Mouse (Mus musculus): ENCODE measurements around the gene Slc30a4. TPM values are rescaled to one million over a fixed set of nuclear protein-coding genes. Genes with fewer than 3 reads are reported as not detected.

Gene Slc30a4
- 1.5 and 1.8 TPM in 2 replicates for polyA plus RNA-seq (2015; fragmentation: Nextera tagmentation; extraction: Ambion mirVana)

DNA sequence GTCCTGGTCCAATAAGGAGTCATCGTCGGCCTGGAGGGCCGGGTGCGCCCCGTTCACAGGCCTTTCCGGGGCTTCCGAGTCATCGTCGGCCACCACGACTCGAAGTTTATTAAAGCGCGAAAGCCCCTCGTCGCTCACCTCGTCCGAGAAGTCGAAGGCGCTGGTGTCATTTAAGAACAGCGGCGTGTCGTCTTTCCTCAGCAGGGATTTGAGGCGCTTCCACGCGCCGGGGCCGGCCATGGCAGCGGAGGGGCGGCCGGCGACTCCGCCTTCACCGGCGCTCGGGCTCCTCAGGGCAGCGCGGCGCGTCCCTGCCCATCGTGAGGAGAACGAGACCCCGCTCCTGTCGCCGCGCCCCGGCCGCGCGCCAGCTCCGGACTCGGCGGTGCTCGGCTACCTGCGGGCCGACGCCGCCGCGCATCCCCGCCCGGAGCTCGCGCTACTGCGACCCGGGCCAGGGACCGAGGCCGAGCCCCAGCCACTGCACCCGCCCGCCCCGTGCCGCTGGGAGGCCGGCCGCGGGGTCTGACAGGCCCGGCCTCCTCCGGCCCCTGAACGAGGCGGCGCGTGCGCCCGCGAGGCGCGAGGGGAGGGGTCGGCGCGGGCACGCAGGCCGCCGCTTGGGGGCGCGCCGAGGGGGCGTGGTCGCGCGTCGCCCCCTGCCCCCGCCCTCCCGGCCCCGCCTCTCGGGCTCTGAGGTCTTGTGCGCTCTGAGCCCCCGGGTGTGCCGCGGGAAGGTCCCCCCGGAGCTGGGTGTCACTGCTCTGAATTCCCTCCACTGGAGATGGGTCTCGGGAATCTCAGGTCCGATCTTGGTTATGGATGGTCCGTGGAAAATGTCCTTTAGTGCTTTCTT, at the start of gene Slc30a4:
TSS of gene Slc30a4 (minus strand) at position 483 of the 856 bp plus-strand sequence.

DNA sequence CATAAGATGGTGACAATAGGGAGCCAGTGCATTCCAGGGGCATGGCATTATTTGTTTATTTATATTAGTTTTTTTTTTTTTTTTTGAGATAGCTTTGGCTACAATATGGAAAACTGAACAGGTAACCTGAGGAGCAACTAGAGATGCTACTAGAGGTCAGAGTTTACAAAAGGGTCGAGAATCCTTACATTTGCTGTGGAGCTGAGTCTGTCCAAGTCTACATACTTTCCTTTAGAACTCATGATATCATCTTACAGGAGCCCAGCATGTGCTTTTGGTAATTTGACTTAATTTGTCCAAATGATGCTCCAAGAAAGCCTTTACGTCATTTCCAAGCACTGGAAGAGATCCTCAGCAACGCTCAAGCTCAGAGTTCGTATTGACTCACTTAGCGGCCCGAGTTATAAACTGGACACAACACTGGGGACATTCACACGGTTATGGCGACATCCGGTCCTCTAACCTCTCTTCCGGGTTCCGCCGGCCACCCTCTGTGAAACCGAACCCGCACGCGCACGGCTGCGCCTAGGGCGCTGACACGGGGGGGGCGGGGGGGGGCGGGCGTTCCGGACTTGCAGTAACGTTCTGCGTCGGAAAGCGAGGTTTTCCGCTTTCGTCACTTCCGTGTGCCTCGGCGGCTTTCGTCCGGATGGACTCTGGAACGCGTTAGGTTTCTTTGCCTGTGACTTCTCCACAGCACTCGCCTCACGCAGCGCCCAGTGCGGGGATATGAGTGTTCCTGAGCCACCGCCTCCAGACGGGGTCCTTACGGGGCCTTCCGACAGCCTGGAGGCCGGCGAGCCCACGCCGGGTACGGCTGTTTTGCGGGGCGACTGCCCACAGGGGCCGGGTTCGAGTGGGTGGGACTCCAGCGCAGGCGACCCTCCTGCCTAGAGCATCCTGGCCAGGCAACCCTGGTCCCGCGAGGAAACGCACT, 35.7 kb upstream of the Slc30a4 start, which contains the start of gene Bloc1s6:
TSS of gene Bloc1s6 (plus strand) at position 610 of the 937 bp plus-strand sequence.

DNA sequence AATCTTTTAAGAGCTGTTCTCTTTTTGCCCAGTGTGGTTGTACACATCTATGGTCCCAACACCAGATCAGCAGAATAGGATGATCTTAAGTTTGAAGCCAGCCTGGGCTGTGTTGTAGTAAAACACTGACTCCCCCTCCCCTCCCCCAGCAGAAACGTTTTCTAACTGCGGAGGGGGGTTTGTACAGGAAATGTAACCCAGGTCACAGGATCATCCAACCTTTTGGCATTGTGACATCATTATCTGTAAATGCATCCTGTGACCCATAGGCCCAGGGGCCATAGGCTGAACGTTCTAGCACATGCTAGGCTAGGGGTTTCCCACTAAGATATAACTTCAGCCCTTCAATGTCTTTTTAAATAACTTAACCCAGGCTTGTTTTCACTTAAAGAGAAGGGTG, 65.8 kb downstream of the Slc30a4 start, which contains the start of gene AA467197:
TSS of gene AA467197 (plus strand) at position 301 of the 400 bp plus-strand sequence.

MicroRNAs within 50 kb of the gene (microRNA counts, 519-probe panel; counts per million panel counts)
- 88.3 counts per million for microRNA mmu-miR-147

Other genes starting within 250 kb of the Slc30a4 start
- gene Gm14085, start 217.7 kb downstream of the Slc30a4 start, polyA plus RNA-seq (2015; fragmentation: Nextera tagmentation; extraction: Ambion mirVana): 0.06 and 0.07 TPM in 2 replicates
- gene Gatm, start 91.4 kb downstream of the Slc30a4 start, polyA plus RNA-seq (2015; fragmentation: Nextera tagmentation; extraction: Ambion mirVana): 33.6 and 43.2 TPM in 2 replicates
- 11.5 and 15.0 TPM in 2 replicates for gene AA467197, start 65.7 kb downstream of the Slc30a4 start, polyA plus RNA-seq (2015; fragmentation: Nextera tagmentation; extraction: Ambion mirVana)
- gene Bloc1s6, start 35.8 kb upstream of the Slc30a4 start, polyA plus RNA-seq (2015; fragmentation: Nextera tagmentation; extraction: Ambion mirVana): 20.9 and 25.8 TPM in 2 replicates
- gene Sqor, start 62.6 kb upstream of the Slc30a4 start, polyA plus RNA-seq (2015; fragmentation: Nextera tagmentation; extraction: Ambion mirVana): 16.1 and 20.3 TPM in 2 replicates

Measured in spleen, postnatal 0 days (tissue).